Mouse (Mus musculus): ENCODE measurements around the gene Gm43518.

Gm43518 gene

DNA sequence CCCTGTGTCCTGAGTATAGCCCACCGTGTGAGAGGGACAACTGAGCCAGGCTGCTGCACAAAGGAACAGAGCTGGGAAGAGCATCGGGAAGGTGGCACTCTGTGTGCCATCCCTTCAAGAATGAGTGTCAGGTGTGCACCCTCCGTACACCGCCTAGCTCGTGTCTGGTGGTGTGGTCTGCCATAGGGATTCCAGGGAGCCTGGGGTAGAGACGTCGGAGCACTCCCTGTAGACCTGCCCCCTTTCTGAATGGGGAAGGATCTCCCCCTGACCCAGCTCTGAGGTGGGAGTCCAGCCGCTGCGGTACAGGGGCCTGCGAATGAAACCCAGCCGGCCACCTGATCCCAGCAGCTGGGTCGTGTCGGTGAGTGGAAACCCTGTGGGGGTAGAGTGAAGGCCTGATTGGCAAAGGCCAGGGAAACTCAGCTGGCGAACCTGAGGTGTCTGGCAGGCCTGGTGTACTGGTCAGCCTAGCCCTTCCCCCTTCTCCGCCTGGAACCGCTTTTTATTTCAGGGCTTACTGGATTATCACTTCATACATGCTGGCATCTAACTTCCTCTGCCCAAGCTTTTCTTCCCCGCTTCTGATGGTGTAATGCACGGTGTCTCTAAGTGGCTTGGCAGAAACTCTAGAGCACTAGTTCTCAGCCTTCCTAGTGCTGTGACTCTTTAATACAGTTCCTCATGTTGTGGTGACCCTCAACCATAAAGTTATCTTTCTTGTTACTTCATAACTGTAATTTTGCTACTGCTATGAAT, 52.2 kb downstream of the Gm43518 start:
- no peak for DNase-seq (ENCODE audit: low spot score)

- no peak for DNase-seq (ENCODE audit: low spot score)
These were observed 52.8 kb downstream of the Gm43518 start for GRCm38 (mm10) chr5:123979980-123980369.

DNA sequence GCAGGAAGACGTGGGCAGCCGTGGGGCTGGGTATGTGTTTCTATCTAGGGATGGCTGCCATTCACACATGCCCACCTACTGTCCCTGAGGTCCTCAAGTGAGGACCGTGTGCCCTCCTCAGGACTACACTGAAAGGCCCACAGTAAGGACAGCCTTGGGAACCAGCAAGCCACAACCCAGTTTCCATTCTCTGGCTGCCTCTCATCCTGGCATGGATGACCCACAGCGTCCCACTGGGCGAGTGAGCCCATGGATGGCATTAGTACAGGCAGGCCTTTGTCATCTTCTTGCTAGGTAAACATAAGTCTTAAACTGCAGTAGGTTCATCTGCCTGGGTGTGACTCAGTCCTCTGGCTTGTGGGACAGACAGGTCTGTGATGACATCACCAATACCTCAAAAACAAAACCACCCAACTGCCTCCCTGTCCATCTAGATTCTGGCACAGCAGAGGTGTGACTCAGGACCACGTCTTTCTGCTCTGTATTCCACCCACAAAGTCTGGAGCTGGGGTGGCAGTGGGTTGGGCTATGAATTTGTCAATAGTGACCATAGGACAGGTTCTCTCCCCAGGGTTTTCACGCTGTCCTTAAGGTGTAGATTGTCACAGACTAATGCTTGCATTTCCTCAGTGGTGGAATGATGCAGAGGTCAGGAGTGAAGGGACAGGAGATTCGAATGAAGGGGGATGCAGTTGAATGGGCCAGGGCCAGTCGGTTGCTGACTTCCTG, 53.5 kb downstream of the Gm43518 start:
- no peak for DNase-seq (ENCODE audit: low spot score)

DNA sequence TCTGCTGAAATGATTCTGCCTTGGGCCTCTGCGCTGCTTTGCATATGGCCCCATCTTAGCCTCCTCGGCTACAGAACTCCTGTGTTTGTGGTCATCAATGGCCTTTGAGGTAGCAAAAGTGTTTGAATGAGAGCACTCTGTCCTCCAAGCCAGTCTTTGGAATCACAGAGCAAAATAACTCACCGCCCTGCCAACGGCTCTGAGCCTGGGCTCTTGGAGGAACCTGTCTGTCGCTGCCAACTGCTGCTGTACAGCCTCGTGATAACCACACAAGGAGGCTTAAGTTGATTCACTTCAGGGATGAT, 54.0 kb downstream of the Gm43518 start:
- DNase-seq (ENCODE audit: low spot score) = no peak

DNA sequence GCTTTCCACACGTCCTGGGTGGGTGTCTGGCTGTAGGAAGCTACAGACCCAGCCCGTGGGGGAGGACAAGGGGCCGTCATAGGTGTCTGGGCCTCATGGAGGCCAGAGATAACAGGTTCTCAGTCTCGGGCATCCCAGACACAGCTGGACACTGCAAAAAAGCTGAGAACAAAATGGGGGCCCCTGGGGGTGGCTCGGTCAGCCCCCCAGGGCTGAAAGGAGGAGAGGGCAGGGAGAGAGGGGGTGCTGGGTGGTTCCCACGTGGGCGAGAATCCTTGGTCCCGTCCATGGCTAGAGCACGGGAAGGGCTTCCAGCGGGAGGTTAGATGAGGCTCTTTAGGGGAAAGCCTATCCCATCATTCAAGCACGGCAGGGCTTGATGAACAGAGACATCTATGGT, 55.6 kb downstream of the Gm43518 start:
- DNase-seq (ENCODE audit: low spot score) = no peak

- DNase-seq (ENCODE audit: low spot score) = no peak
These were observed 58.2 kb downstream of the Gm43518 start for GRCm38 (mm10) chr5:123985434-123985833.

DNA sequence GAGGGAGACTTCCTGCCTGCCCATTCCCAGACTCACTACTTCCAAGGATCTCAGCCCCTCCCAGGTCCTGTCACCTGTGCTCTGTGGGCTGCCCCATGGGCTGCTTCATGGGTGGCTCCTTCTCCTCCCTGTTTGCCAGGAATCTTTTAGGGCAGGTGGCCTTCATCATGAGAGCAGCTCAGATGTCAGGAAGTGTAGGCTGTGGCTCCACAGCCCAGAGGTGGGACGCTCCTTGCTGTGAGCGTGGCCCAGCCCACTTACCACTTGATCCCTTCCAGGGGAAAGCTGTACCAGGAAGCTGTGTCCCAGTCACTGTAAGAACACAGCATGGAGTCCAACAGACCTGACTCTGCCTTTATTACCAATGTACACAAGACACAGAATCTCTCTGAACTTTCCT, 59.7 kb downstream of the Gm43518 start:
- DNase-seq (ENCODE audit: low spot score) = no peak

GRCm38 (mm10) chr5:123987511-123987910, 60.3 kb downstream of the Gm43518 start:
- no peak for DNase-seq (ENCODE audit: low spot score)
